Mouse (Mus musculus) midbrain, embryonic 11.5 days (tissue): ENCODE measurements around the gene Ndufb6. TPM values are rescaled to one million over a fixed set of nuclear protein-coding genes. Genes with fewer than 3 reads are reported as not detected.

Experiments used
- ATAC-seq: fragments of 200-750 bp; cut with Nextera tagmentation; 2 replicates; pipeline ENCODE4 v1.8.0; 2017; ENCODE audit warnings: moderate TSS enrichment, moderate library complexity; ENCODE audit not compliant: low FRiP score
- DNase-seq: peaks from one replicate; pipeline ENCODE4 v3.0.0; 2015; ENCODE audit warnings: low spot score; ENCODE audit errors: missing footprints
- H3K27ac ChIP-seq: fragments of 300-500 bp; sonication (generic); 2 replicates; pipeline ENCODE4 v1.5.1; 2014; ENCODE audit warnings: low read depth, low read length
- H3K27me3 ChIP-seq: fragments of 300-500 bp; sonication (generic); 2 replicates; pipeline ENCODE4 v1.6.1; 2014; ENCODE audit warnings: mild to moderate bottlenecking, low read length, moderate library complexity, mixed read lengths; ENCODE audit not compliant: control insufficient read depth, insufficient read depth
- H3K36me3 ChIP-seq: fragments of 300-500 bp; sonication (generic); 2 replicates; pipeline ENCODE4 v1.6.1; 2014; ENCODE audit warnings: mild to moderate bottlenecking, low read length, moderate library complexity, mixed read lengths; ENCODE audit not compliant: control insufficient read depth, insufficient read depth
- H3K4me1 ChIP-seq: fragments of 300-500 bp; sonication (generic); 2 replicates; pipeline ENCODE4 v1.6.1; 2014; ENCODE audit warnings: low read length; ENCODE audit not compliant: control insufficient read depth, insufficient read depth
- H3K4me2 ChIP-seq: fragments of 300-500 bp; sonication (generic); 2 replicates; pipeline ENCODE4 v1.6.1; 2014; ENCODE audit warnings: mild to moderate bottlenecking, moderate library complexity
- H3K4me3 ChIP-seq: fragments of 300-500 bp; sonication (generic); 2 replicates; pipeline ENCODE4 v1.5.1; 2014; ENCODE audit warnings: low read depth, low read length
- H3K9ac ChIP-seq: fragments of 300-500 bp; sonication (generic); 2 replicates; pipeline ENCODE4 v1.6.1; 2014; ENCODE audit warnings: low read length
- H3K9me3 ChIP-seq: fragments of 300-500 bp; sonication (generic); 2 replicates; pipeline ENCODE4 v1.6.1; 2016; ENCODE audit warnings: low read length; ENCODE audit not compliant: control insufficient read depth
- WGBS: fragments of 180-500 bp; shearing (Covaris S2); extraction: QIAGEN DNeasy Blood & Tissue Kit; methylation state at CpG from one replicate; pipeline ENCODE4 v1.1.7; 2014; 5-methylcytosine and 5-hydroxymethylcytosine counted together
- polyA plus RNA-seq: library from polyadenylated mRNA; unstranded; fragments of >200 nt; fragmentation: Nextera tagmentation; extraction: Ambion mirVana; gene quantifications from 2 replicates; pipeline ENCODE4 v1.2.1, GENCODE M21; 2014

Ndufb6 gene
- polyA plus RNA-seq, 1 experiment from 2014 or later: 289 TPM

GRCm38 (mm10) chr4:40268204-40268813 is 10.9 kb downstream of the Ndufb6 start:
- Histone ChIP-seq H3K27me3 (no peaks in the 10 kb centered on the region), H3K27ac (peak overlapping the region; percentile 85), H3K9me3 (no peaks in the 10 kb centered on the region), H3K4me1 (peaks cover 10% of the 10 kb centered on the region), H3K9ac (peak overlapping the region; percentile 92), H3K4me3 (peak overlapping the region; percentile 81), H3K36me3 (peaks cover 2% of the 10 kb centered on the region; the same call in 1 of the 2 replicates), H3K4me2 (peak overlapping the region; percentile 83)
- peak; percentile 99 for DNase-seq
- peak; percentile 85 for ATAC-seq
- WGBS: under 1% methylated on average over 49 of the region's 50 CpGs

- H3K4me3 ChIP-seq: peak overlapping the region; percentile 81
- H3K9me3 ChIP-seq: no peaks in the 10 kb centered on the region
- H3K4me2 ChIP-seq: peak overlapping the region; percentile 83
- DNase-seq (no peak), ATAC-seq (no peak; the same call in 1 of the 2 replicates)
- H3K36me3 ChIP-seq: peaks cover 2% of the 10 kb centered on the region; the same call in 1 of the 2 replicates
- 75% methylated on average over 7 of the region's 7 CpGs for WGBS
- H3K27ac ChIP-seq: no peak overlapping the region; the same call in 1 of the 2 replicates
- H3K27me3 ChIP-seq: no peaks in the 10 kb centered on the region
- H3K9ac ChIP-seq: peak overlapping the region; percentile 92
- peaks cover 10% of the 10 kb centered on the region for H3K4me1 ChIP-seq
These were observed 11.5 kb downstream of the Ndufb6 start for GRCm38 (mm10) chr4:40267681-40268080.

- Histone ChIP-seq H3K9ac (no peak overlapping the region), H3K27me3 (no peaks in the 10 kb centered on the region), H3K36me3 (peaks cover 23% of the 10 kb centered on the region), H3K4me3 (no peak overlapping the region), H3K27ac (no peak overlapping the region), H3K4me1 (peaks cover 10% of the 10 kb centered on the region), H3K4me2 (no peak overlapping the region), H3K9me3 (no peaks in the 10 kb centered on the region)
- ATAC-seq: no peak
- 97% methylated on average over 1 of the region's 1 CpGs for WGBS
- no peak for DNase-seq
These were observed 14.9 kb downstream of the Ndufb6 start for GRCm38 (mm10) chr4:40264321-40264720.

- Histone ChIP-seq H3K27ac (no peak overlapping the region), H3K4me2 (no peak overlapping the region), H3K36me3 (no peaks in the 10 kb centered on the region), H3K4me3 (no peak overlapping the region), H3K27me3 (no peaks in the 10 kb centered on the region), H3K9me3 (no peaks in the 10 kb centered on the region), H3K9ac (no peak overlapping the region), H3K4me1 (no peaks in the 10 kb centered on the region)
- no peak for ATAC-seq
- WGBS: 87% methylated on average over 8 of the region's 8 CpGs
- DNase-seq: peak; percentile 51
These were observed 24.7 kb downstream of the Ndufb6 start for GRCm38 (mm10) chr4:40254385-40255103.

- Histone ChIP-seq H3K9ac (no peak overlapping the region), H3K27me3 (no peaks in the 10 kb centered on the region), H3K4me3 (no peak overlapping the region), H3K4me2 (no peak overlapping the region), H3K4me1 (no peaks in the 10 kb centered on the region), H3K27ac (no peak overlapping the region), H3K36me3 (no peaks in the 10 kb centered on the region), H3K9me3 (no peaks in the 10 kb centered on the region)
- ATAC-seq (no peak), DNase-seq (peak; percentile 57)
- WGBS: 88% methylated on average over 2 of the region's 2 CpGs
These were observed 25.5 kb downstream of the Ndufb6 start for GRCm38 (mm10) chr4:40253766-40254165.

GRCm38 (mm10) chr4:40250984-40251383 is 28.2 kb downstream of the Ndufb6 start:
- ATAC-seq (no peak), DNase-seq (peak; percentile 73)
- WGBS: 95% methylated on average over 5 of the region's 5 CpGs
- no peaks in the 10 kb centered on the region for H3K36me3 ChIP-seq
- H3K4me1 ChIP-seq: no peaks in the 10 kb centered on the region
- no peak overlapping the region for H3K4me2 ChIP-seq
- H3K9ac ChIP-seq: no peak overlapping the region
- no peaks in the 10 kb centered on the region for H3K9me3 ChIP-seq
- H3K4me3 ChIP-seq: no peak overlapping the region
- H3K27ac ChIP-seq: no peak overlapping the region
- no peaks in the 10 kb centered on the region for H3K27me3 ChIP-seq

GRCm38 (mm10) chr4:40244035-40244434 is 35.2 kb downstream of the Ndufb6 start:
- WGBS: 86% methylated on average over 8 of the region's 8 CpGs
- Histone ChIP-seq H3K4me1 (no peaks in the 10 kb centered on the region), H3K9ac (no peak overlapping the region), H3K36me3 (no peaks in the 10 kb centered on the region), H3K27me3 (no peaks in the 10 kb centered on the region), H3K4me3 (no peak overlapping the region), H3K4me2 (no peak overlapping the region), H3K27ac (no peak overlapping the region), H3K9me3 (no peaks in the 10 kb centered on the region)
- DNase-seq (no peak), ATAC-seq (no peak)

- Histone ChIP-seq H3K36me3 (no peaks in the 10 kb centered on the region), H3K4me1 (peaks cover 5% of the 10 kb centered on the region; the same call in 1 of the 2 replicates), H3K9me3 (no peaks in the 10 kb centered on the region), H3K9ac (no peak overlapping the region), H3K4me2 (no peak overlapping the region), H3K27ac (no peak overlapping the region), H3K27me3 (no peaks in the 10 kb centered on the region), H3K4me3 (no peak overlapping the region)
- ATAC-seq: no peak
- peak; percentile 57 for DNase-seq
- WGBS: 82% methylated on average over 4 of the region's 4 CpGs
These were observed 36.2 kb downstream of the Ndufb6 start for GRCm38 (mm10) chr4:40243006-40243405.

- ATAC-seq (no peak), DNase-seq (peak; percentile 81)
- 57% methylated on average over 6 of the region's 6 CpGs for WGBS
- Histone ChIP-seq H3K27ac (no peak overlapping the region), H3K36me3 (no peaks in the 10 kb centered on the region), H3K4me1 (peaks cover 5% of the 10 kb centered on the region; the same call in 1 of the 2 replicates), H3K4me3 (no peak overlapping the region), H3K27me3 (no peaks in the 10 kb centered on the region), H3K9ac (no peak overlapping the region), H3K4me2 (no peak overlapping the region), H3K9me3 (no peaks in the 10 kb centered on the region)
These were observed 37.3 kb downstream of the Ndufb6 start for GRCm38 (mm10) chr4:40241928-40242327.
